Mouse (Mus musculus): ENCODE data around the gene S100a16.

Gene S100a16

DNA sequence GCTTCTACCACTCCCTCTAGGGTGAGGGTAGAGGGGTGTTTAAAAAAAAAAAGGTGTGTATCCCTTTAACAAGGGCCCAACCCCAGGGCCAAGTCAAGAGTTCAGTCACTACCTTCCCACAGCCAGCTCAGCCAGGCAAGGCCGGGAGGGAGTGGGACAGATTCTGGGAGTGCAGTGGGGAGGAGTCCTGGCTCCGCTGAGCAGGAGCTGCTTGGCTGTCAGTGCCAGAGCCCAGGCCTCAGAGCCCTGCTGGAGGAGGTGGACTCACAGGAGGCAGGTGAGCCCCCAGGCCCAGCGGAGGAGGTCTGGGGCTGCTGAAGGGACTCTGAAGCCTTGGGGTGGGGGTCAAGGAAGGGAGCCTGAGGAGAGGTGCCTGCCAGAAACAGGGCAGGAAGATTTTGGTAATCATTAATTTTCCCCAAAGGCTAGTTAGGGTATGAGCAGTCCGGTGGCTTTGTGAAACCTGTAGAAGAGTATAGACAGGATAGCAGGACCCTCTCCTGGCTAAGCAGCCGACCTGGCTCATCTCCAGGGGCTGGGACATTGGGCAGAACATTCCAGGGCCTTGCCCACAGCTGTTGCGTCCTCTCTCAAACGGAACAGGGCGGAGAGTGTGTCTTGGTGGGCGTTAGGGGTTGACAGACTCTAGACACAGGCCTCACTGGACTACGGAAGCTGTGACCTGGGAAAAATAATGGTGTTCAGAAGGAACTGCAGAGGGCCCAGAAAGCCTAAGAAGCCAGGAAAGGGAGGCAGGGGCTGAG, at the start of gene S100a16:
S100a16 (plus strand) TSS at position 114 of the 764 bp plus-strand sequence.
- CTCF ChIA-PET, result interaction anchor here (0.6 kb wide), 1 partner anchor 22 kb away, joined by 5 read pairs; no protein-coding TSS in a partner anchor

DNA sequence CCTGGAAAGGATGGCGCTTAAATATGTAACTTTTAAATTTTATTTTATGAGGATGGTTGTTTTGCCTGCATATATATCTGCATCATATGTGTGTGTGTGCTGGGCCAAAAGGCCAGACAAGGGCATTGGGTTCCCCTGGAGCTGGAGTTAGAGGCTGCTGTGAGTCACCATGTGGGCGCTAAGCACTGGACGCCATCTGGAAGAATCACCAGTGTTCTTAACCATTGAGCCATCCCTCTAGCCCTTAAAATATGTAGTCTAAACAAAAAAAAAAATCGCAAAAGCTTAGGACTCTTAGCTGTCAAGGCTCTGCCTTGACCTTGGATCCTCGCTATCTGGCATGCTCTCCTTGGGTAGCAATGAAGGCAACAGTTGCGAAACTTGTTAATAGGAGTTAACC, 48.5 kb upstream of the S100a16 start:
- CTCF ChIA-PET, result no interaction called here

DNA sequence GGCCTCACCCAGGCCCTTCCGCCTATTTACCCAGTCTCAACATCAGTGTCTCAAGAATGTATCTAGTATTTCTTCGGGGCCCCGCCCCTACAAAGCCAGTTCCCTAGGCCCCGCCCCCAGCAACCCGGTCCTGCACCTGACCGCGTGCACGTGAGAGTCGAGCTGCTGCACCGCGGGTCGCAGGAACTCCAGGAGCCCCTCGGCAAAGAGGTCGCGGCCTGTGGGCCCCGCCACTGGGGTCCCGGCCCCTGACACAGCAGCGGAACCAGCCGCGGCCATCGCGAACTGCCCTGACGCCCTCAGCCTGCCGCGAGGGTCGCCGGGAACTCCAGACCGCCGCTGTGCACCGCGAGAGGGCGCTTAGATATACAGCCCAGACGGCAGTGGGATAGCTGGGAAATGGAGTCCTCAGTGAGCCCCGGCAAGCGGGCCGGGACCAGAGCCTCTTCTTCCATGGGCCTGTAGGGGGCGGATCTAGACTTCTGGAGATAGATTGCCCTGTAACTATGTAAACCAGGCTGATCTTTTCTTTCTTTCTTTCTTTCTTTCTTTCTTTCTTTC, 46.3 kb upstream of the S100a16 start, which contains the start of gene Snapin:
Snapin (minus strand) TSS at position 338 of the 561 bp plus-strand sequence.
- CTCF ChIA-PET, result interaction anchor here (0.6 to 0.7 kb wide), 2 partner anchors 22 to 1164 kb away, joined by 3 to 5 read pairs; no protein-coding TSS in a partner anchor

DNA sequence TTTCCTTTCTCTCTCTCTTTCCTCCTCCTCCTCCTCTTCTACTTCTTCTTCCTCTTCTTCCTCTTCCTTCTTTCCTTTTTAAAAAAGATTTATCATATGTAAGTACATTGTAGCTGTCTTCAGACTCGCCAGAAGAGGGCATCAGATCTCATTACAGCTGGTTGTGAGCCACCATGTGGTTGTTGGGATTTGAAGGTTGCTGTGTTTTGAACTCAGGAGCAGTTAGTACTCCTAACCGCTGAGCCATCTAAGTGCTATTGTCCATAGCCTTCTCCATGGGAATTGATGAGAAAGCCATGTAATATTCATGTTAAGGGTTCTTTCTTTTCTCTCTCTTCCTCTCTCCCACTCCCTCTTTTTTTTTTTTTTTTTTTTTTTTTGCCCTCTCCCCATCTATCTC, 45.7 kb upstream of the S100a16 start:
- CTCF ChIA-PET, result interaction anchor here (0.7 kb wide), 1 partner anchor 23 kb away, joined by 3 read pairs; no protein-coding TSS in a partner anchor

DNA sequence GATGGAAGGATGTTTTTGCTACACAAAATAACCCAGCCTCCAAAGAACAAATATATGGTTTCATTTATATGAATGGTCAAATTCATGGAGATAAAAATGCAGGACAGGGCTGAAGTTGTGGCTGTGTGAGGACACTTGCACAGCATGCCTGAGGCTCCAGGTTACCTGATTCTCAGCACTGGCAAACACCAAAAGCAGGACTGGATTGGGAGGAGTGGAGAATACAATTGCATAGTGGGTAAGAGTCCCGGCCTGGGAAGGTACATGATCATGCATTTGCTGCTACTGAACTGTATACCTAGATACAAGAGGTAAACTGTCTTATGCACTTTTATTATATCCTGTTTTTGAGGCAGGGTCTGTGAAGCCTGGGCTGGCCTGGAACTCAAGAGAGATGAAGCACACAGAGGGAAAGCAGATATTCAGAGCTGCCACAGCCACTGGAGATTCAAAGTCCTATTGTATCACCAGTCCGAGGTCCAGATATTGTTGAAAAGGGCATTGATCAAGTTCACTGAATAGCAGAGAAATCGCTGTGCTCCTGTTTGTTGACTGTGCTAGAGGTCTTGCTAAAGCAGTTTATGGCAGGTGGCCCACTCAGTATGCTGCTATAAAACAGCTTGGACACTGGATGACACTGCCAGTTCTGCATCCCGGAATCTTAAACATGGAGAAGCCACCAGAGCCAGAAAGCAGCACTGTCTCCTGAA, 43.1 kb upstream of the S100a16 start:
- CTCF ChIA-PET, result interaction anchor here (1.7 kb wide), 1 partner anchor 10 kb away, joined by 4 read pairs; no protein-coding TSS in a partner anchor

DNA sequence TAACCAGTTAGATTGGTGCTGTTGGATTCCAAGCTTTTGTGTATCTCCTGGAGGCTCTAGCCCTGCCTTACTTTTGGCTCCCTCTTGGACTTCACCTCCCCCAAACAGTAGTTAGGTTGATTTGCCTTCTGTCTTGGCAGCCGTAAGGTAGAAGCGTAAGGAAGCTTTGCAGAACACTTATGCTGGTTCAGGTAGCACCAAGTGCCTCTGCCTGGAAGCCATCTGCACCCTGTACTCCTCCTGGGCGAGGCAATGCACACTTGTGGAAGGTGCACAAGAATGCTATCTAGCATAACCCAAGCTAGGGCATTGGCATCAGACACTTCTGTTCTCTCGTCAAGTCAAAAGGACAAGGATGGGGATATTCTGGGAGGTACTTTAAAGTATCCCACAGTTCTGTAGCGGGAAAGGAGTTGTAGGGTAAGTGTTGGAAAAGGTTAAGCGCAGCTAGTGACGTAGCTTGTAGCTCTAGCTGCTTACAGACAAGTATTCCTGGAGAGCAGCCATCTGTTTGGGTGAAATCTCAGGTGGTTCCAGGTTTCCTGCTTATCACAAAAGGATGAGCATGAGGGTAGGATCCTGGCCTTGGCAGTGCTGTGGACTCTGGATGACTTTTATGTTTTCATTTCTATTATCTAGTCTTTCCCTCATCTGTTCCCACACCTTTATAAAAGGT, 41.1 kb upstream of the S100a16 start:
- CTCF ChIA-PET, result no interaction called here

DNA sequence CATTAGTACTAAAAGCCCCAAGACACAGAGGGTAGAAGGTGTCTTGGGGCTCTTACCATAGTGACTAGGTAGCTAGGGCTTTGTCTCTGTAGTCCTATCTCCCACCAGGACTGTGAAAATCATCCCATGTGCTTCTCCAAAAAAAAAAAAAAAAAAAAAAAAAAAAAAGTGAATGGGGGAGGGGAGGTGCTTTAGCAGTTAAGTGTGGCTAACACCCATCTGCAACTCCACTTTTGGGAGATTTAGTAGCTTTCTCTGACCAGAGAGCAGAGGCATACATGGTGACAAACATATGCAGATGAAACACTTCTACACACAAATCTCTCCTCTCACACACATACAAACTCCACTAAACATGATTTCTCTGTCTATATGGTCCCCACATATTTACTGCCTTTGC, 39.5 kb upstream of the S100a16 start:
- CTCF ChIA-PET, result interaction anchor here (0.6 kb wide), 1 partner anchor 18 kb away, joined by 6 read pairs; no protein-coding TSS in a partner anchor

DNA sequence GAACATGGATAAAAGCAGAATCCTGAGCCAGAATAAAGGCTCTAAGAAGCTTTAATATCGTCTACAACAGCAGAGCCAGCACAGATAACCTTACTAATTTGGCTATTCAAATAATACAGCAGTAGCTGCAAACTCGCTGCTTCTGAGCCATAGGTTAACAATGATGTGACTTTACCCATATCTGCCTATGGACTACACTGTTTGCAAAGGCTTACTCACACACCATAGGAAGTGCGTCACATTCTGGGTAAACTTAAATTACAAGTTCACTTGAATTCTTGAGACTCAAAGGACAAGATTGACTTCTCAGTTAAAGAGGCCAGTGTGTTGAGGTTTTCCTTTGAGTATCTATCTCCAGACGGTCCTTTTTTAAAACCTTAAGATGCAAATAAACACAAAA, 33.6 kb upstream of the S100a16 start:
- CTCF ChIA-PET, result interaction anchor here (1.0 kb wide), 1 partner anchor 11 kb away, joined by 4 read pairs; no protein-coding TSS in a partner anchor

DNA sequence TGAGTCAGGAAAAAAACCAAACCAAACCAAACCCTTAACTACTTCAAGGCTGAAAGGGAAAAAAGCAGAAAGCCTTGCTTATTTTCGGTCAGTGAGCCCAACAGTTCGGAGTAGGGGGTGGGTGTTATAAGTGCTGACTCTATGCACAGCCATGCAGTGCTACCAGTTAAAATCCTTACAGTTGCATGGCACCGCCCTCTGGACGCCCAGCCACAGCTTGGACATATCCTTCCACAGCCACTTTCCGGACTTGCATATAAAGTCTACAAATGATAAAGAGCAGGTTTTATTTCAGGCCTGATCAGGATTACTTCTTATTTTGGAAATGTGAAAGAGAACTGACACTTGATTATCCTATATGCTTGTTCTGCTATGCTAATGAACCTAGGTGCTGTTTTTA, 31.8 kb upstream of the S100a16 start:
- CTCF ChIA-PET, result interaction anchor here (0.9 kb wide), 1 partner anchor 12 kb away, joined by 3 read pairs; no protein-coding TSS in a partner anchor

DNA sequence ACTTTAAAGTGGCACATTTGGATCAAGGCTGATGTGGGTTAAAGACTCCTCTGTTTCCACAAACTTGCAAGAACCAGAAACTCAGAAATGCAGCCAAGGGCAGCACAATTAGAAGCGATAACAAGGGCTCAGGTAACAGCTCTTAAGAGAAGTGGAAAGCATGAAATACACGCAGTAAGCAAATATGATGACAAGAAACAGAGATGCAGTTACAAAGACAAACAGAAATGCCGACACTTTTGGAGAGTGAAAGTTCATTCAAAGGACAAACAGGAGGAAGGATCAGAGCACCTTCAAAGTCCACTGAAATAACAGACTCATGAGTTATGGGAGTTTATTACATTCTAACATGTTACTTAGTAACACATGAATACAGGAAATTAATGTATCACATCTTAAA, 30.7 kb upstream of the S100a16 start:
- CTCF ChIA-PET, result no interaction called here

DNA sequence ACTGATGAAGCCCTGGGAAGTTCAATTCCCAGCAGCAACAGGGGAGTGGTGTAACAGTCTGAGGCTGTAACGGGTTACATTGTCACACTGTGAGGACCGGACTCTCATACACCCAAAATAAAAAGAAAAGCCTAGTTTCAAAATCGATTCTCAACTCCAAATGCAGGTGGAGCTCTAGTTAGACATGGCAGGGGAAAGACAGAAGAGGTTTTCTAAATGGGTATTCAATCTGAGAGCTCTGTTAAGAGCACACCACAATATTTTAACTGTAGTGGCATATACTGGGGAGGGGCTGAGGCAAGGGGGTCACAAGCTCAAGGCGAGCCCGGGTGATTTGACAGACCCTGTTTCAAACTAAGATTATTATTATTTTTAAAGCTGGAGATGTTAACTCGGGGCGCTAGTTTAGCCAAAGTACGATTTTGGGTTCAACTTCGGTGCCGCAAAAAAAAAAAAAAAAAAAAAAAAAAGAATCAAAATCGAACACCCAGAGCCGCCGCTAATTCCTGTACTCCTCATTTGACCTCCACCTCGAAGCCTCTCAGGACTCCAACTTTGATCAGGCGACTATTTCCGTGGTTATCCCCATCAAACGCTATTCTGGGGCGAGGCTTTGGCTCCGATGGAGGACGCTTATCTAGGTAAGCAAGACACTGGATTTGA, 28.6 kb upstream of the S100a16 start:
- CTCF ChIA-PET, result no interaction called here

DNA sequence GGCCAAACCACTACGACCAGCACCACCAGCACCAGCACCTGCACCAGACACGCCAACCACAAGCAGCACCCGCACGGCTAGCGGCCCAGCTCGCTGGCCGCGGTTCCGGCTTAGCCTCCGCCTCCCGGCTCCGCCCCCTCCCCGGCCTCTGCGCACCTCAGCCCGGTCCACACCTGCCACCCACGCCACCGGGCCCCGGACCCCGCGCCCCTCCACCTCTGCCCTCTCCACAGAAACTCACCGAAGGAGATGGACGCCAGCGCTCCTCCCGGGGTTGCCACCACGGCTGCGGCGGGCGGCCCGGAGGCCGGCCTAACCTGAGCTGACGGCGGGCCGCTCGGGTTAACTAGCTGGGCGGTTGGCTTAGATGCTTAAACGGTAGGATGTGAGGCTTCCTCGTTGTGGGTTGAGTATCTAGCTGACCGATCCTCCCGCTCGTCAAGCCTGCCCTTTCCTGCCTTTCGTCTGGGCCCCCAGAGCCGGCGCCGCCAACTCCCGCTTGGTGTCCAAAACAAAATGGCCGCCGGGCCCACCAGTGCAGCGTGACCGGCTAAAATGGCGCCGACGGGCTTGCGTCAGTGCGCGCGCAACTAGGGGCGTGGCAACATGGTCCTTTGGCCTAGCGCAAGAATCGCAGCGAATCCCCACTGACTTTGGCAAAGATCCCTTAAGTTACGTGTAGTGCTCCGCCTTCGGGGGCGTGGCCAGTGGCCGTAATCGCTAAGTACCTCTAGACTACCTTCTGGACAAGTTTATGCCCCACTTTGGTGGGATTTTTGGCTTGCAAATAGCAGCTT, 27.9 kb upstream of the S100a16 start, which contains the start of gene Chtop:
Chtop (minus strand) TSS at position 549 of the 797 bp plus-strand sequence.
- CTCF ChIA-PET, result no interaction called here

DNA sequence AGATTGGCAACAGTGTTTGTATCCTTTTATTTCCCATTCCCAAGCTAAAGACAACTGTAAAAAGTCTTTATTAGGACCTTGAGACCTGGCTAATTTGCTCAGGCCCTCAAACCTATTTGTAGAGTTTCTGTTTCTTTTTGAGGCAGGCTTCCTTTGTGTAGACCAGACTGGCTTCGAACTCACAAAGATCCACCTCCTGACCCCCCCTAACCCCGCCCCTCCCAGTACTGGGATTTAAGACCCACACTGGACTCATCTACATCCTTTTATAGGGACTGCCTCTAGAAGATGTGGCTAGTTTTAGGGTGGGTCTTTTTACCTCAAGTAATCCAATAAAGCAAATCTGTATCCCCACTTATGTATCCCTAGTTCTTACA, 27.3 kb upstream of the S100a16 start:
- CTCF ChIA-PET, result no interaction called here

DNA sequence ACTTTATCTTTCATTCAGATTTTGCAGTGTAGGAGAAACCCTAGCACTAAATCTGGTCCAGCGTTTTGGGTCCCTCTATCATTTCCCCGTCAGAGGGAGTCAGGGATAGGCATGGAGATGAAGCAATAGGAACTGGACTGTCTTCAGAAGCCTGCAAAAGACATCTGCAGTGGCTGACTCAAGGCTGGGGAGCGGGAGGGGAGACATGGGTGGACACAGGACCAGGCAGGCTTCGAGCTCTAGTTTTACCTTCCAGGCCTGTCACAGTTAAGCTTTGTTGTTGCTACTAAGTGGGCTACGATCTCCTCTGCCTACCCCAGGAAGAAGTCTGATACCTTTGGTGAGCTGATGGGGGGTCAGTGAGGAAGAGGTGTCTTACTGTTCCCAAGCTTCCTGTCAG, 24.8 kb upstream of the S100a16 start:
- CTCF ChIA-PET, result interaction anchor here (0.6 to 1.1 kb wide), 2 partner anchors 100 to 103 kb away, joined by 3 to 4 read pairs; no protein-coding TSS in a partner anchor

DNA sequence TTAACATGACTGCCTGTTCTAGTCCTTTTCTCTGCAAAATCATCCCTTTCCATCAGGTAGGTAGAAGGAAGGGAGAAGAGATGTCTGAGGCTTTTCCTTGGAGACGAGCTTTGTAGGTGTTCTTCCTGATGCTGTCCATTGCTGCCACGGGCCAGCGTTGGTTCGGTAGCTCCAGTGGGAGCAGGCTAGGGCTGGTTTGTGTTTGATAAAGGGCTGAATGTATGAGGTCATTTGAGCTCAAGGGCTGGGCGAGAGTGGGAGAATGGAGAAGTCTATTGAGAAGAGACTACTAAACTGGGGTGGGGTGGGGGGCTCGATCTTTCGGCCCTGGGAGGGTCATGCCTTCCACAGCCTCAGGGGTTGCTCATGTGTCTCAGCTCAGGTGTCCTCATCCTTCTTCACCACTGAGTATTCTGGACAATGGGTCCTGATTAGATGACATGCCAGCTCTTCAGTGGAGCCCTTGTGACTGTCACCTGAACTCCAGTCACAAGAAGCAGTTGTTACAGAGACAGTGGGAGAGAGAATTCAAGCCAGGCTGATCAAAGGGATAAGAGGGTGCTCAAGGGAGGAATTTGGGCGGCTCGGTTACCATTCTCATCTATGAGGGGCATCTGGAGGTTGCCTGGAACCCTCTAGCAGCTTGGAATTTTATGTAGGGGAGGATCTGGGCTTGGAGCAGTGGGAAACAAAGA, 24.0 kb upstream of the S100a16 start:
- CTCF ChIA-PET, result no interaction called here

DNA sequence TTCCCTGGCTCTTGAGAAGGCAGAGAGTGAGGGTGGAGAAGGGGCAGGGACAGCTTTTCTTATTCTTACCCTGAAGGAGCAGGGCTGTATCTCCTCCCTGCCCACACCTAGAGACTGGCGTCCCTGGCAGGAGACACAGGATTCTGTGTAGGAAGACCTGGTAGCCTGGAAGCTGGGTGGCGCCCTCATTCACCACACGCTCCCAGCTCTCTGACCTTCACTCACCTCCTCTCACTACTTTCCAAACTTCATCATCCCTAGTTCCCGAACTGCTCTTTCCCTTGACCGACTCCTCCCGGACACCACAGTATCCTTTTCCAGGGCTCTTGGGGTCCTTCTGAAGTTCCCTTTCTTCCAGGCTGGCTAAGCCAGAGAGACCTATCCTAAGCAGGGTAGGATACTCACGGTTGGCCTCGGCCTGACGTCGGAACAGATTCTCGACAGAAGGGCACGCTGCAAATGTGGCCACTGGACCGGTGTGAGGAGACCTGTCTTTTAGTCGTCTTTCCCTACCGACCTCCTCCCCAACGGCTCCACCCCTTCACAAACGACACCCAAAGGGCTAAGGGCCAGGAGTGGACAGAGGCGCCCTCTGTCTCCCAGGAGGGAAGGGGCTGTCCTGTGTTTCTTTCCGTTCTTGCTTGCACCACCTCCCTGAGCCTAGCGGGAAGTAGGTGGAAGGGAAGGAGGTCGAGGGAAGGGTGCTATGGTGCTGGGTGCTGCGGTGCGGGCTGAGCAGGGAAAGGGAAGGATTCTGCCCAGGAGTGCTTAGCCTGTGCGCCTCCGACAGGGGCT, 23.1 kb upstream of the S100a16 start, which contains the start of the genes S100a1 and S100a13:
S100a1 (minus strand) TSS at position 597 of the 795 bp plus-strand sequence.
S100a13 (plus strand) TSS at position 640 of the 795 bp plus-strand sequence.
- CTCF ChIA-PET, result no interaction called here

DNA sequence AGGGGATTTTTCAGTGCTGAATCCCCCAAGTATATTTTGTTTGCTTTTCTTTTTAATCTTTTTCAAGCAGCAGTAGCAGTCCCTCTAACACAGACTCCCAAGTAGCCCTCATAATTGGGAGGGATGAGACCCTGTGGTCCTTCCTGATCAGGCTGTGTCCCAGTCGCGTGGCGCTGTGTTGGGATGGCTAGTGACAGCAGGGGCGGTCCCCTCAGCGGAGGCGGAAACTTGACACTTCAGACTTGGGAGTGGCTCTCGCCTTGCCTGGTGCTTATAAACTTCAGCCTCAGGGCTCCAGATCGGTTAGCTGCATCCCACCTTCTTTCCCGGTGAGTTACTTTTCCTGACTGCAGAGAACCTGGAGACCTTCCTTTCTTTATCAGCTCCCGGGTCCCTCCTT, 22.4 kb upstream of the S100a16 start:
- CTCF ChIA-PET, result no interaction called here

DNA sequence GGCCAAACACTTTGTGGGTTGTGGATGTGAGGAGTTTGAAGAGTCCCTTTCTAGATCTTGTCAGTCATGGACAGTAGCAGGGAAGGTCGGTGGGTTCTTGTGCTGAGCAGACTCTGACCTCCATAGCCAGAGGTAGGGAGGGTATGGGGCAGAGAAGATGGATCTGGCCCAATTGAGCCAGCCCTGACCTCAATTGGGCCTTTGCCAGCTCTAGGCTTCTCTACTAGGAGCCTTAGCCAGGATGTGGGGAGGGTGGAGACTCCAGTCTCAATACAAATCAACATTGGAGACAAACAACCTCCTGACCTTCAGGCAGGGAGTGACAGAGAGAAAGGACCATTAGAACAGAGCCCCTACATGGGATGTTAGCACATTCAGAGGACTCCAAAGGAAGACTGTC, 21.8 kb upstream of the S100a16 start:
- CTCF ChIA-PET, result no interaction called here

DNA sequence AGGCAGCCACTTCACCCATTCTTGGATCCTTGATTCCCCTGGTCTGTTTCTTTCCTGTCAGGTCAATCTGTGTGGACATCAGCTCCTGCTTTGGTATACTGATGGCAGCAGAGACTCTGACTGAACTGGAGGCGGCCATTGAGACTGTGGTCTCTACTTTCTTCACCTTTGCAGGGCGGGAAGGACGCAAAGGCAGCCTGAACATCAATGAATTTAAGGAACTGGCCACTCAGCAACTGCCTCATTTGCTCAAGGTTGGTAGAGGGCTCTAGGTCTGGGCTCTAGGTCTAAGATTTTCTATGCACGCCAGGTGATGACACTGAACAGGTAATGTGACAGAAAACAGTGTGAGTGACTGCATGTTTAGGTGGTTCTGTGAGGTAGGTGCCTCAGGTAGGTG, 21.3 kb upstream of the S100a16 start:
- CTCF ChIA-PET, result no interaction called here

All from spleen, embryonic (tissue).